Mouse (Mus musculus) regulatory T cell (primary cell): ENCODE measurements around the gene Ficd.

Source experiments
- in situ Hi-C: fragments of 300-600 bp; cut with MboI, MseI; formaldehyde crosslinking; loops from one replicate; pipeline ENCODE4 v1.15.1; 2025; ENCODE audit warnings: high pct_unique_total_duplicates

Ficd gene

DNA sequence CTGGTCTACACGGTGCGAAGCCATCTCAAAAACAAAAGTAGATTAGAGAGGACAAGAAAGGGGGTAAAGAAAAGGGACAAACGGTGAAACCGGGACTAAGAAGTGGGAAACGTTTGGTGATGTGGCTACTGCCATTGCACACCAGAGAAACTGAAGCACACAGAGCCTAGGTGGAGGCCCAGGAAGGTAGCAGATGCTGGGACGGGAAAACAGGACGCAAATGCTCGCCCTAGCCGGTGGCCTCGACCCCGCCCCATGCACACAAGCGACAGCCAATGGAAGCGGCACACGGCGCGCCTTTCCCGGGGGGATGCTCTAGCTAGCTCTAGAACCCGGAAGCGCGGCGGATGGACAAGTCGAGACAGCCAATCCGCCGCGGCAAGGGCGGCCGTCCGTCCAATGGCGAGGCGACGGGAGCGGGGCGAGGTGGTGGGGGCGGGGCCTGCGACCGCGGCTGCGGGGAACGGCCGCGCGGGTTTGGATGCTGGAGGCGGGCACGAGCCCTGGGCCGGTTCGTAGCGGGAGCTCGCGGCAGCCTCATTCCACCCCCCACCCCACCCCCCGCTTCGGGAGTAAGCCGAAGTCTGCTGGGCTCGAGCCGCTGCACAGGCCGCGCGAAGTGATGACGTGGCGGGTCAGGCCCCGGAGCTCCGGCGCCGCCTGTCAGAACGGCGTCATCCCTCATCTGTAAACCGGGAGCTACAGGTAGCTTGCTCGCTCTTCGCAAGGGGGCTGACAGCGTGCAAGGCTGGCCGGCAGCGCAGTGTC, at the start of gene Ficd:
Gene Ficd (plus strand): TSS at position 459 of the 768 bp plus-strand sequence.
- in situ Hi-C loops, result loop anchor here (10.0 kb wide), 1 partner anchor 79 kb away; no protein-coding TSS in a partner anchor

GRCm38 (mm10) chr5:113687514-113687913, 48.1 kb upstream of the Ficd start:
- in situ Hi-C loops, result loop anchor here (25.0 kb wide), 1 partner anchor 1875 kb away; no protein-coding TSS in a partner anchor

DNA sequence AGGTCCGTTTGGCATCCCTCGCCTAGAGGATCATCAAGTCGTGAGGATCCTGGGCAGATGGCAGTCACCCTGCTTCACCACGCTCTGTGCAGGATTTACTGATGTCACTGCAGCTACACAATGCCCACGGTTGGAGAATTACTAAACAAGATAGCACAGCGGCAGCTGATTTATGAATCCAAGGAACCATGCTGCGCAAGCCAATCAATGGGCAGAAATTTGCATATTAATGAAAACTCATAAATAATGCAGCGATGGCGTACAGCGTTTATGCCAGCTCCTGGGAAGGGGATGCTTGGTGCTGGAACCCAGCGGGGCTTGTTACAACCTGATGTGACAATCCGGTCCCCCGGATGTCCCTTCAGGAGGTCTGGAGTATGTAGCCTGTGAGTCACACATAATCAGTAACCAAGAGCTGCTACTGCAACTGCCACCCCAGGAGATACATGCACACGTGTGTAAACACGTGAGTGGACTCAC, 45.5 kb upstream of the Ficd start:
- in situ Hi-C loops, result loop anchor here (25.0 kb wide), 1 partner anchor 1878 kb away; no protein-coding TSS in a partner anchor

DNA sequence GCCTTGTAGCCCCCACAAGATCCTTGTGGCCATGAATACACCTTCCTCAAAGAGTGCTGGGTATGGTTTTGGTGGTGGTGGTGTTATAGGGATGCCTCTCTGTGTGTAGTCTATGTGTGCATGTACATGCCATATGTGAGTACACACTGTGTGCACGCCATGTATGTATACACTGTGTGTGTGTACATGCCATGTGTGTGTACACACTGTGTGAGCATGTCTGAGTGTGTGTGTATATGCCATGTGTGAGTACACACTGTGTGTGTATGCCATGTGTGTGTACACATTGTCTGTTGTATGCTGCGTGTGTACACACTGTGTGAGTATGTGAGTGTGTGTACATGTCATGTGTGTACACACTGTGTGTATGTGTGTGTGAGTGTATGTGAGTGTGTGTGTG, 44.7 kb upstream of the Ficd start:
- in situ Hi-C loops, result loop anchor here (25.0 kb wide), 1 partner anchor 1879 kb away; no protein-coding TSS in a partner anchor

- in situ Hi-C loops, result loop anchor here (25.0 kb wide), 1 partner anchor 1881 kb away; no protein-coding TSS in a partner anchor
These were observed 42.3 kb upstream of the Ficd start for GRCm38 (mm10) chr5:113693196-113693755.

GRCm38 (mm10) chr5:113694000-113694399, 41.6 kb upstream of the Ficd start:
- in situ Hi-C loops, result loop anchor here (25.0 kb wide), 1 partner anchor 1882 kb away; no protein-coding TSS in a partner anchor

DNA sequence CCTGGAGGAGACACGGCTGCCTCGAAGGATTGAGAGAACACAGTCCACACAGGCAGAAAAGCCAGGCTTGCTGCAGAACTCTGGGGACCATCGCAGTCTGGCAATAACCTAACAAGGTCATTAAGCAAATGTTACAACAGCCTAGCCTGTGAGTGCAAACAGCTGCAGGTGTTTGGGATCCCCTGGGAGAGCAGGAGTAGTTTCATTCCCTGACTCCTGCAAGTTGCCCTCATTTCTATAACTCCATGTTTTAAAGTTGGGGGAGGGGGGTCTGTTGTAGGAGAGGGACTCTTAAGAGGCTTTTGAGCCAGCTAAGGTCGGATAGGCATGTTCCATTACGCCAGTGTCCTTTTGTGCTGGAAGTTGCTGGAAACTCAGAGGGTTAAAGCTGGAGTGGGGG, 41.2 kb upstream of the Ficd start:
- in situ Hi-C loops, result loop anchor here (25.0 kb wide), 1 partner anchor 1882 kb away; no protein-coding TSS in a partner anchor

GRCm38 (mm10) chr5:113700388-113701023, 35.1 kb upstream of the Ficd start:
- in situ Hi-C loops, result no loop called here

DNA sequence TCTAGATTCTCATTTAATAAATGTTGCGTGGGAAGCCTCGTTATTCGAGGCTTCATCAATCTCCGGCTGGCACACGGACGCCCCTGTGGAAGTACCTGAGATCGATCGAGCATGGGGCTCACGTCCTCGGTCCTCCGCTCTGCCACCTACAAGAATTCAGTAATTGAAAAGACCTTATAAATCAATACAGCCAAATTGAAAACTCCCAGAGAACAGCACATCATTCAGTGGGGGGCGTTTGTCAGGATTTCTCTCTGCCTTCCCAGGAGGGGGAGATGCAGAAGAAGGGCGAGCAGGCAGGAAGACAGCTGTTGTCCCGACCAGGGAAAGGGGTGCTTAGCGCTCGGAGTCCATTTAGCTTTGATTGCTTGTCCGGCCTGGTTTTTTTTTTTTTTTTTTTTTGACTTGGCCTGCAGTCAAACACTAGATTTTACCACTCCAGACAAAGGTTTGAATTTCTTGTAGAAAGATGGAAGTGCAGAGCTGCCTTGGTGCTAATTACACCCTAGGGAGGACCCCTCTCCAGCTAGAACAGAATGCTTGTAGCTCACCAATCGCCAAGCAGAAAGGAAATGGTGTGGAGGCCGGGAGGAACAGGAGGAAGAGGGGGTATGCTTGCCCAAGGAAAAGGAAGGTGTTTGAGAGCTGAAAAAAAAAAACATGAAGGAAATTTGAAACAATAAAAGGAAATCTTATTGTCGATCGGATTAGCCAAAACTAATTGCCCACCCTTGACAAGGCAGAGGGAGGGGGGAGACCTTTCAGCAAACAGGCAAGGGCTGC, 31.6 kb upstream of the Ficd start:
- in situ Hi-C loops, result no loop called here

GRCm38 (mm10) chr5:113712861-113713260, 22.7 kb upstream of the Ficd start:
- in situ Hi-C loops, result no loop called here

- in situ Hi-C loops, result no loop called here
These were observed 18.8 kb upstream of the Ficd start for GRCm38 (mm10) chr5:113716581-113717388.

DNA sequence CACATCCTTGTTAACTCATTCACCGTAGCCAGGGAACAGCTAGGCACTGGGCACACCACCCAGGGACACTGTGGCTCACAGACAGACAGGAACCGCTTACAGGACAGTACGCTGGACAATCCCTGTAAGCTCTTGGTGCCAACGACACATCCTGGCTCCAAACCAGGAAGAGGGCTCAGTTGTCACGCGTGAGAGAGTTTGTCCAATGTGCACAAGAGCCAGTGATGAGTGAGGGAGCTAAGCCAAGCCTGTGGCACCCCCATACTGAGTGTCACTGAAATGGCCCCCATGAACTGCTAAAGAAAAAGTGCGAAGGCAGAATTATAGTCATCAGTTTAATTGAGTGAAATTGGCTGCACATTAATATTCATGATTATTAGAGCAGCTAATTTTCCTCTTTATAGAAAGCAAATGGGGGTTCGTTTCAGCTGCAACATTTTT, 16.4 kb upstream of the Ficd start:
- in situ Hi-C loops, result no loop called here

GRCm38 (mm10) chr5:113722224-113723013, 13.2 kb upstream of the Ficd start:
- in situ Hi-C loops, result loop anchor here (5.0 kb wide), 1 partner anchor 135 kb away; no protein-coding TSS in a partner anchor

- in situ Hi-C loops, result loop anchor here (5.0 kb wide), 1 partner anchor 136 kb away; no protein-coding TSS in a partner anchor
These were observed 11.9 kb upstream of the Ficd start for GRCm38 (mm10) chr5:113723567-113724237.

- in situ Hi-C loops, result loop anchor here (5.0 kb wide), 1 partner anchor 137 kb away; no protein-coding TSS in a partner anchor
These were observed 11.2 kb upstream of the Ficd start, which contains the start of gene 1700069L16Rik for GRCm38 (mm10) chr5:113724446-113724845. Gene 1700069L16Rik (minus strand): TSS chr5:113724772.

DNA sequence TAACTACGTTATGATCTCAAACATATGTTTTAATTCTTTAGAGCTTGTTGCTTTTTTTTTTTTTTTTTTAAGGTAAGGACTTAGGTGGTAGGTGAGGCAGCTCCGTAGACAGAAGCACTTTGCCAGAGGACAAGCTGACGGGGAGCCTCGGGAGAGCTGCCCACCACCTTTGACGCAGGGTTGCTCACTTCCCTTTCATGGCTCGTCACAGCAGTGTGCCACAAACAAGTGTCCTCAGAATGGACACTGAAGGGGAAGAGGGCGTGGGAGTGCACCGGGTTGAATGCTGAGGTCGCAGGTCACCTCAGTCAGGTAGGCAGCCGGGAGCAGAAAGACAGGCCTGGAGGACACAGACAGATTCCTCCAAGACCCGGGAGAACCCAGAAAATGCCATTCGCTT, 10.2 kb upstream of the Ficd start:
- in situ Hi-C loops, result loop anchor here (5.0 kb wide), 2 partner anchors 253 to 358 kb away; no protein-coding TSS in a partner anchor

DNA sequence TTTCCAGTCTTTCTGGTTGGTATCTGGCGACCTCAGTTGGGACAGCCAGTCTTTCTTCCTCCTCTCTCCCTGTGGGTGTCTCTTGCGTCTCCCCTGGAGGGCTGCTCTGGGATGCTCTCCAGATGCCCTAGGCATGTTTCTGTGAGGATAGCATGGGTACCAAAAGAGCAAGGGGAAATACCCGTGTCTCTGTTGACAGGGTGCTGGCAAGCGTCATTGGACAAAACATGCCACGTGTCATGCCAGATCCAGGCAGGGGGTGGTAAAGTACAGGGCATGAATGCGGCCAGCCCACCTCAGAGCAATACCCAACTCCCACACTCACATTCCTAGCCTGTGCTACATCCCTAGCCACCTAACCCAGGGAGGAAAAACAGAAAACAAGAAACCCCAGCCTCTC, 9.0 kb upstream of the Ficd start:
- in situ Hi-C loops, result loop anchor here (5.0 kb wide), 2 partner anchors 254 to 359 kb away; no protein-coding TSS in a partner anchor

- in situ Hi-C loops, result loop anchor here (5.0 kb wide), 2 partner anchors 255 to 360 kb away; no protein-coding TSS in a partner anchor
These were observed 8.4 kb upstream of the Ficd start for GRCm38 (mm10) chr5:113727238-113727637.
